Mouse (Mus musculus) splenic B cell, adult 2 months (primary cell): ENCODE measurements around the gene Olfr1260.

Experiments
- DNase-seq: peaks from one replicate; pipeline ENCODE4 v3.0.0-alpha.2; 2011; ENCODE audit warnings: low read depth, low spot score
- H3K27me3 ChIP-seq: 2 replicates; pipeline ENCODE4 v1.6.1; 2012; ENCODE audit warnings: mild to moderate bottlenecking, low read length, moderate library complexity, mixed read lengths; ENCODE audit not compliant: control insufficient read depth, poor library complexity, insufficient read depth, severe bottlenecking
- H3K36me3 ChIP-seq: 2 replicates; pipeline ENCODE4 v1.6.1; 2012; ENCODE audit warnings: mild to moderate bottlenecking, low read length, moderate library complexity, mixed read lengths; ENCODE audit not compliant: control insufficient read depth, poor library complexity, insufficient read depth, severe bottlenecking

The Olfr1260 gene

GRCm38 (mm10) chr2:89974184-89974583 is at the start of gene Olfr1260:
Gene Olfr1260, plus strand, starts transcription at chr2:89974340.
- DNase-seq, result no peak
- Histone ChIP-seq H3K27me3 (no peaks in the 10 kb centered on the region), H3K36me3 (no peaks in the 10 kb centered on the region)

GRCm38 (mm10) chr2:89927009-89927408 is 47.1 kb upstream of the Olfr1260 start, which contains the start of gene Olfr1258:
Gene Olfr1258, plus strand, starts transcription at chr2:89927309.
- no peak for DNase-seq
- Histone ChIP-seq H3K36me3 (no peaks in the 10 kb centered on the region), H3K27me3 (no peaks in the 10 kb centered on the region)

- DNase-seq, result no peak
- no peaks in the 10 kb centered on the region for H3K36me3 ChIP-seq
Observed at GRCm38 (mm10) chr2:89948564-89948963, 25.6 kb upstream of the Olfr1260 start, which contains the start of gene Olfr1259. Gene Olfr1259, minus strand, starts transcription at chr2:89948664.

GRCm38 (mm10) chr2:89977709-89978108 is 3.6 kb downstream of the Olfr1260 start:
- no peaks in the 10 kb centered on the region for H3K27me3 ChIP-seq
- H3K36me3 ChIP-seq, result no peaks in the 10 kb centered on the region
- DNase-seq, result no peak

More at GRCm38 (mm10) chr2:89948564-89948963, 25.6 kb upstream of the Olfr1260 start, which contains the start of gene Olfr1259:
- no peaks in the 10 kb centered on the region for H3K27me3 ChIP-seq

- Histone ChIP-seq H3K27me3 (no peaks in the 10 kb centered on the region), H3K36me3 (no peaks in the 10 kb centered on the region)
- no peak for DNase-seq
Observed at GRCm38 (mm10) chr2:89990921-89991320, 16.8 kb downstream of the Olfr1260 start, which contains the start of gene Olfr1261. Gene Olfr1261, plus strand, starts transcription at chr2:89991221.

GRCm38 (mm10) chr2:89999845-90000244 is 25.7 kb downstream of the Olfr1260 start, which contains the start of gene Olfr1262:
Gene Olfr1262, plus strand, starts transcription at chr2:90000145.
- DNase-seq, result no peak
- no peaks in the 10 kb centered on the region for H3K27me3 ChIP-seq
- H3K36me3 ChIP-seq, result no peaks in the 10 kb centered on the region

GRCm38 (mm10) chr2:90011831-90012230 is 37.7 kb downstream of the Olfr1260 start, which contains the start of gene Olfr1263:
Gene Olfr1263, plus strand, starts transcription at chr2:90012131.
- DNase-seq, result no peak
- Histone ChIP-seq H3K27me3 (no peaks in the 10 kb centered on the region), H3K36me3 (no peaks in the 10 kb centered on the region)

- no peaks in the 10 kb centered on the region for H3K27me3 ChIP-seq
- no peak for DNase-seq
- no peaks in the 10 kb centered on the region for H3K36me3 ChIP-seq
Observed at GRCm38 (mm10) chr2:90025477-90025876, 51.3 kb downstream of the Olfr1260 start, which contains the start of gene Olfr1264. Gene Olfr1264, minus strand, starts transcription at chr2:90025577.
